Comparison of ENCODE assay signal across 8 mouse cellular contexts in genomic region chr1:37429366-37430296, GRCm38 (mm10). TPM values are rescaled to one million over a fixed set of nuclear protein-coding genes. Genes with fewer than 3 reads are reported as not detected.
A peak's percentile ranks its signal among the peaks of the same experiment; 100 is the strongest.
DNase-seq lines count a peak whose midpoint lies in the region; ATAC-seq lines count a peak whose summit lies in the region.

Gene Coa5 (minus strand): TSS chr1:37430103.
Gene Unc50 (plus strand): TSS chr1:37430139.

- 3% methylated on average over 57 of the region's 57 CpGs for WGBS in hindbrain, embryonic 16.5 days
- WGBS in macrophage (ENCODE audit: missing documents) = 1% methylated on average over 56 of the region's 57 CpGs

- peaks cover 33% of the 10 kb centered on the region for H3K4me1 ChIP-seq in hindbrain, embryonic 16.5 days (ENCODE audit: control insufficient read depth, insufficient read depth, low read depth, low read length)

- H3K27ac ChIP-seq in hindbrain, embryonic 16.5 days (ENCODE audit: low read depth, low read length) = peak within 1 kb of the TSS; percentile 80
- peak within 1 kb of the TSS; percentile 69 for H3K27ac ChIP-seq in macrophage

- no peaks in the 10 kb centered on the region for H3K27me3 ChIP-seq in hindbrain, embryonic 16.5 days (replicated peaks; ENCODE audit: control insufficient read depth, insufficient read depth, low read length)

- no peaks in the 10 kb centered on the region for H3K9me3 ChIP-seq in hindbrain, embryonic 16.5 days (ENCODE audit: control insufficient read depth, low read length)

- peaks cover 93% of the 10 kb centered on the region for H3K79me2 ChIP-seq in macrophage (ENCODE audit: inconsistent target)

- H3K4me3 ChIP-seq in hindbrain, embryonic 16.5 days (ENCODE audit: low read length) = peak within 1 kb of the TSS; percentile 98
- H3K4me3 ChIP-seq in macrophage (ENCODE audit: inconsistent target) = peak within 1 kb of the TSS; percentile 86

- peak; percentile 99 for ATAC-seq in hindbrain, embryonic 16.5 days

- H3K9ac ChIP-seq in hindbrain, embryonic 16.5 days (ENCODE audit: low read depth, low read length) = peak within 1 kb of the TSS; percentile 96

- DNase-seq in WW6 (ENCODE audit: low read depth, low spot score) = peak; percentile 83
- peak; percentile 72 to 91 for DNase-seq in cerebellum, postnatal 4 days (ENCODE audit: low spot score in 2 of 2)
- peak; percentile 96 for DNase-seq in gastrocnemius, adult 18-20 months (ENCODE audit: low spot score)
- DNase-seq in left cerebral cortex, adult 18-20 months (ENCODE audit: low spot score in 2 of 2) = peak; percentile 95 to 98
- peak; percentile 97 for DNase-seq in right cerebral cortex, adult 18-20 months
- peak; percentile 69 for DNase-seq in urinary bladder, postnatal 10 days (ENCODE audit: low spot score)

- H3K36me3 ChIP-seq in hindbrain, embryonic 16.5 days (ENCODE audit: control insufficient read depth, insufficient read depth, low read length) = peaks cover 25% of the 10 kb centered on the region
- peaks cover 46% of the 10 kb centered on the region for H3K36me3 ChIP-seq in macrophage (ENCODE audit: inconsistent target)

- peak within 1 kb of the TSS; percentile 96 for H3K4me2 ChIP-seq in hindbrain, embryonic 16.5 days (ENCODE audit: low read length)

RNA-seq across cellular contexts. Expression of gene Coa5, which starts in this region (rescaled TPM):
- 10 to 100 TPM; 90.6 to 92.3 TPM for total RNA-seq in gastrocnemius, adult 18-20 months (2021)
- polyA plus RNA-seq in hindbrain, embryonic 16.5 days (2015; fragmentation: Nextera tagmentation; extraction: Ambion mirVana) = 60.4 and 66.2 TPM in 2 replicates
- total RNA-seq in left cerebral cortex, adult 18-20 months (2021) = 10 to 100 TPM; 66.0 to 66.1 TPM
- total RNA-seq in macrophage (2018; cell fraction: chromatin; rRNA removed) = 10 to 100 TPM in 20 of 26 experiments, 1 to 10 TPM in 6; 2.9 to 61.7 (median 24.6) TPM
- total RNA-seq in macrophage (2018; cell fraction: cytosol; rRNA removed) = 100 to 1,000 TPM in 14 of 26 experiments, 10 to 100 TPM in 12; 76.3 to 241 (median 141) TPM
- total RNA-seq in macrophage (2018; cell fraction: nucleus; rRNA removed) = 100 to 1,000 TPM in 11 of 26 experiments, 10 to 100 TPM in 15; 13.4 to 162 (median 73.2) TPM
- 65.7 to 107 TPM (median 99.8 TPM) in 3 replicates for polyA plus RNA-seq in macrophage (2018)

RNA-seq across cellular contexts. Expression of gene Unc50, which starts in this region (rescaled TPM):
- total RNA-seq in gastrocnemius, adult 18-20 months (2021) = 10 to 100 TPM; 13.3 to 18.2 TPM
- 122 and 127 TPM in 2 replicates for polyA plus RNA-seq in hindbrain, embryonic 16.5 days (2015; fragmentation: Nextera tagmentation; extraction: Ambion mirVana)
- total RNA-seq in left cerebral cortex, adult 18-20 months (2021) = 10 to 100 TPM; 58.5 to 59.5 TPM
- 10 to 100 TPM; 15.0 to 56.2 (median 35.4) TPM for total RNA-seq in macrophage (2018; cell fraction: chromatin; rRNA removed)
- total RNA-seq in macrophage (2018; cell fraction: cytosol; rRNA removed) = 10 to 100 TPM; 42.6 to 67.6 (median 58.4) TPM
- 10 to 100 TPM; 30.4 to 72.7 (median 54.5) TPM for total RNA-seq in macrophage (2018; cell fraction: nucleus; rRNA removed)
- 36.9 to 85.7 TPM (median 64.5 TPM) in 3 replicates for polyA plus RNA-seq in macrophage (2018)

Comparison
In these comparisons a context has a peak if more than half of its experiments do, and no peak if none do; other contexts are left out.
1. Peak in every context shown above with its lines: DNase-seq, ATAC-seq, H3K4me3 ChIP-seq and H3K27ac ChIP-seq.